Mouse (Mus musculus) cerebellum, adult 2 months (tissue): ENCODE measurements around the gene Exog.

Experiments used
- CTCF ChIP-seq: fragments of 200-500 bp; IDR thresholded peaks from 2 replicates; pipeline ENCODE4 v1.5.1; 2011; ENCODE audit warnings: low read depth, mild to moderate bottlenecking, control low read depth, low read length, moderate library complexity, borderline replicate concordance; ENCODE audit not compliant: insufficient read depth
- POLR2A ChIP-seq: fragments of 200-500 bp; IDR thresholded peaks from 2 replicates; pipeline ENCODE4 v1.6.1; 2011; ENCODE audit warnings: low read length, control low read depth, borderline replicate concordance; ENCODE audit not compliant: insufficient read depth

- no peak for TF ChIP-seq CTCF
- no peak for TF ChIP-seq POLR2A
These were observed 11.2 kb downstream of the Exog start for GRCm38 (mm10) chr9:119455967-119456366.
